Mouse (Mus musculus): ENCODE data around the gene Trp53inp2.
A peak's percentile ranks its signal among the peaks of the same experiment; 100 is the strongest.

Trp53inp2 gene

GRCm38 (mm10) chr2:155385090-155385489, 4.2 kb downstream of the Trp53inp2 start:
- peak; percentile 91 for DNase-seq (ENCODE audit: low read depth, low spot score)

- no peak for DNase-seq (ENCODE audit: low read depth, low spot score)
Measured at GRCm38 (mm10) chr2:155385731-155386533, 5.1 kb downstream of the Trp53inp2 start.

DNA sequence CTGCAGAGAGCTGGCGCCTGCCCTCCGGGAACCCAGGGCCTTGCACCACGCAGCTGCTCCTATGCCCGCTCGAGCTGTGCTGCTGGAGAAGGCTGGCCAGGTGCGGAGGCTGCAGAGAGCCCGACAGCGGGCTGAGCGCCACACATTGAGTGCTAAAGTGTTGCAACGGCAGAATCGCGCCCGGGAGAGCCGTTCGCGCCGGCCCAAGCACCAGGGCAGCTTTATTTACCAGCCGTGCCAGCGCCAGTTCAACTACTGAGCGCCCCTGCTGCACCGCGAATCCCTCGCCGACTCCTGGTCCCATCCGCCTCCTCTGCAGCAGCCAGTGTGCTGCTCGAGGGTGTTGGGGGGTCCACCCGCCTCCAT, 5.7 kb downstream of the Trp53inp2 start:
- DNase-seq (ENCODE audit: low read depth, low spot score), result no peak

GRCm38 (mm10) chr2:155387052-155387451, 6.2 kb downstream of the Trp53inp2 start:
- DNase-seq (ENCODE audit: low read depth, low spot score), result no peak

DNA sequence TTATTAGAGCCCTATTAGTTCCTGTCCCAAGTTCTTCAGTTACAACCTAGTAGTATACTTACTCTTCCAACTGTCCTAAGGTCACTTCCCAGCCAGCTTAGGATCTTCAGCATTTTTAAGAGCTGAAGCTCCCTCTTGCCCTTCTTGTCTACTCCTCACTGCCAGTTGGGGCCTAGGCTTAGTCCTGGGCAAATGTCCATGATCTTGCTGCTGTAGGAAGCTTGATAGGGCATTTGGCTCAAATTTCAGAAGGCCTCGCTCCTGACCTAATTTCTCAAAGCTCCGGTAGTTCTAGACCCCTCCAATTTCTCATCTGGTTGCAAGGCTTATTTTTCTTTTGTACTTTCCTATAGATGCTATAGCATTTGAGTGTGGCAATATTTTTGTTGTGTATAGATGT, 7.7 kb downstream of the Trp53inp2 start:
- no peak for DNase-seq (ENCODE audit: low read depth, low spot score)

GRCm38 (mm10) chr2:155394586-155394985, 13.7 kb downstream of the Trp53inp2 start:
- no peak for DNase-seq (ENCODE audit: low read depth, low spot score)

GRCm38 (mm10) chr2:155400276-155400675, 19.4 kb downstream of the Trp53inp2 start:
- DNase-seq (ENCODE audit: low read depth, low spot score), result no peak

DNA sequence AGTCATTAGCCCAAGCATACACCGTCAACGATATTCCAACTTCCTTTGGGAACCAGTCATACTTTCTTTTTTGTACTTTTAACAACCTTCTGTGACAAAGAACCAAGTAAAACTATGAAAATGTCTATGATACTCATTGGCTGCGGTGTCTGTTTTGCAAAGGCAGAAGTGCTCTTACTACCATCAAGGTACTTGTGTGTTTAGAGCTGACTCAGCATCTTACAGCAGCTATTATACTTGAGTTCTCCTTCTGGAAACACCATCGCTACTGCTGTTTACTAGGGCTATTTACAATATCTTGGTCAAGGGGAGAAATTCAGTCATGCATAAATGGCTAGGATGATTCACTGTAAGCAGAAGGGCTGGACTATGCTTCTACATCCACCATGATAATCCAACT, 21.1 kb downstream of the Trp53inp2 start:
- DNase-seq (ENCODE audit: low read depth, low spot score), result no peak

DNA sequence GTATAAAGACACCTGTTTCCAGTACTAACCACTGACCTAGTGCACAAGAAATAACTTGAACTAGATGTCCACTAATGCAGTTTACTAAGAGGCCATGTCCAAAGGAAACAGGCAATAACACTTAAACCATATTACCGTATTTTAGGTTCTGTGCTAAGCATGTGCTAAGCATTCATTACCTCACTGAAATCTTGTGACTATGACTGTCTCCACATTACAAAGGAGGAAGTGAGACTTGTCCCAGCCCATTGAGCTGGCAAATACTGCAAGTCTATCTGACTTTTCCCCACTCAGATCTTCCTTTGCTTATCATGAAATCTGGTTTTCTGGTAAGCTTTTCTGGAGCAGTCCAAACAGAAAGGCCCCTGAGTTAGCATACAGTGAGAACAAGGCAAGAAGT, 23.8 kb downstream of the Trp53inp2 start:
- no peak for DNase-seq (ENCODE audit: low read depth, low spot score)

- DNase-seq (ENCODE audit: low read depth, low spot score), result no peak
Measured at GRCm38 (mm10) chr2:155420911-155421310, 40.1 kb downstream of the Trp53inp2 start.

GRCm38 (mm10) chr2:155436445-155436844, 55.6 kb downstream of the Trp53inp2 start:
- DNase-seq (ENCODE audit: low read depth, low spot score), result peak; percentile 55

Measured in CD4-positive, CD25-positive, alpha-beta regulatory T cell, adult 2 months (primary cell).